Mouse (Mus musculus): ENCODE measurements around the gene Epb41l4b. TPM values are rescaled to one million over a fixed set of nuclear protein-coding genes. Genes with fewer than 3 reads are reported as not detected.

Gene Epb41l4b
- total and polyA plus RNA-seq, 3 experiments: 0.93 to 4.9 (median 2.0) TPM

- in situ Hi-C loops (cut with MboI; ENCODE audit: low pct_ligation_motif_present, low pct_unique_long_range_greater_than_20kb, low sequenced_read_pairs) (no loop called here), dilution Hi-C loops (cut with MboI; ENCODE audit: extremely low pct_ligation_motif_present, extremely low pct_unique_long_range_greater_than_20kb, low sequenced_read_pairs) (no loop called here)
- DNase-seq (ENCODE audit: extremely low read depth): no peak
- no peaks in the 10 kb centered on the region for H3K79me2 ChIP-seq (replicated peaks; ENCODE audit: control insufficient read depth, extremely low read depth, insufficient read depth, poor library complexity, severe bottlenecking)
- no peak for TF ChIP-seq NELFE (IDR thresholded peaks at IDR 0.05; ENCODE audit: low read depth, low read length)
- no peak for TF ChIP-seq ETS1 (conservative IDR thresholded peaks at IDR 0.05; ENCODE audit: low read depth, low read length)
- no peak for TF ChIP-seq CTCF (conservative IDR thresholded peaks at IDR 0.05 in 1 of 2, IDR thresholded peaks at IDR 0.05 in 1 of 2; ENCODE audit: low read depth in 2 of 2, low read length in 2 of 2)
- no peak for TF ChIP-seq GABPA (IDR thresholded peaks at IDR 0.05; ENCODE audit: insufficient replicate concordance, low read depth, low read length)
- no peak for TF ChIP-seq MAZ (IDR thresholded peaks at IDR 0.05; ENCODE audit: low read depth, low read length)
- TF ChIP-seq POLR2AphosphoS2 (IDR thresholded peaks at IDR 0.05; ENCODE audit: low read depth, low read length): no peak
- no peak for TF ChIP-seq SMC3 (IDR thresholded peaks at IDR 0.05; ENCODE audit: low read depth, low read length)
- no peak for TF ChIP-seq USF1 (IDR thresholded peaks at IDR 0.05; ENCODE audit: low read depth, low read length)
- no peak for TF ChIP-seq TBP (conservative IDR thresholded peaks at IDR 0.05; ENCODE audit: low read depth, low read length)
- no peak for TF ChIP-seq EP300 (IDR thresholded peaks at IDR 0.05; ENCODE audit: low read length)
- no peak for TF ChIP-seq ZC3H11A (IDR thresholded peaks at IDR 0.05; ENCODE audit: low read depth, low read length)
- no peak for TF ChIP-seq UBTF (IDR thresholded peaks at IDR 0.05; ENCODE audit: low read depth, low read length)
- no peak for TF ChIP-seq TCF12 (IDR thresholded peaks at IDR 0.05; ENCODE audit: low read depth, low read length)
- H3K4me2 ChIP-seq (ENCODE audit: insufficient read depth, low read depth, poor library complexity, severe bottlenecking): no peak overlapping the region
- H3K27ac ChIP-seq (ENCODE audit: insufficient read depth, low read depth): no peak overlapping the region
- no peak overlapping the region for H3K9ac ChIP-seq (ENCODE audit: insufficient read depth, low read depth)
- H3K4me1 ChIP-seq (ENCODE audit: control insufficient read depth in 1 of 2, insufficient read depth in 2 of 2): peaks cover 3 to 25% of the 10 kb centered on the region in 2 experiments; a peak in 2 of 4 replicates
- no peaks in the 10 kb centered on the region for H3K36me3 ChIP-seq (replicated peaks in 1 of 2; ENCODE audit: control insufficient read depth in 1 of 2, insufficient read depth in 1 of 2, low read length in 1 of 2)
- H3K9me3 ChIP-seq (replicated peaks; ENCODE audit: low read length): no peaks in the 10 kb centered on the region
- H3K4me3 ChIP-seq (replicated peaks in 1 of 3; ENCODE audit: low read depth in 2 of 3, low read length in 2 of 3, poor library complexity in 1 of 3): no peak overlapping the region
- no peaks in the 10 kb centered on the region for H3K27me3 ChIP-seq (replicated peaks)
These were observed 85.6 kb downstream of the Epb41l4b start for GRCm38 (mm10) chr4:57057637-57058036.

DNA sequence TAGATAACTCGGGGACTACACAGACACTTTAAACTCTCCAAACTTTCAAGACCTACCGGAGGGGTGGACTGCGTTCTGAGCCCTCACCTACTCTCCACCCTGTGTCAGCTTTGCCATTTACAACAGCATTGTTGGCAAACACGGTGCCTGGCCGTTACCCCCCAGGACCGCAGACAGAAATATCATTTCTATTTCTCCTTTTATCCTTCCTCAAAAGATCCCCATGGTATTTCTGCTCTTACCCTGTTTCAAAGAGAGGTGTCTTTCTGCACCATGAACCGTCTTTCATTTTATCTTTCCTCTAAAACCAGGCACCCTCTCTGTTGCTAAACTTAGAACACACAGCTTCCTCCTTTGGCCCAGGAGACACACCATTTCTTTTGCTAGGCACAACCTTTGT lies 87.6 kb downstream of the Epb41l4b start:
- TF ChIP-seq TCF12 (IDR thresholded peaks at IDR 0.05; ENCODE audit: low read depth, low read length) (no peak), ZKSCAN1 (IDR thresholded peaks at IDR 0.05; ENCODE audit: borderline replicate concordance, low read depth, low read length) (no peak), HCFC1 (IDR thresholded peaks at IDR 0.05; ENCODE audit: low read depth, low read length) (no peak)
- Histone ChIP-seq H3K4me2 (ENCODE audit: insufficient read depth, low read depth, poor library complexity, severe bottlenecking) (no peak overlapping the region), H3K27me3 (replicated peaks) (no peaks in the 10 kb centered on the region), H3K79me2 (replicated peaks; ENCODE audit: control insufficient read depth, extremely low read depth, insufficient read depth, poor library complexity, severe bottlenecking) (no peaks in the 10 kb centered on the region), H3K4me1 (ENCODE audit: control insufficient read depth in 1 of 2, insufficient read depth in 2 of 2) (peaks cover 3 to 25% of the 10 kb centered on the region in 2 experiments; a peak in 2 of 4 replicates), H3K27ac (ENCODE audit: insufficient read depth, low read depth) (no peak overlapping the region), H3K36me3 (replicated peaks in 1 of 2; ENCODE audit: control insufficient read depth in 1 of 2, insufficient read depth in 1 of 2, low read length in 1 of 2) (no peaks in the 10 kb centered on the region), H3K9ac (ENCODE audit: insufficient read depth, low read depth) (no peak overlapping the region), H3K9me3 (replicated peaks; ENCODE audit: low read length) (no peaks in the 10 kb centered on the region), H3K4me3 (replicated peaks in 1 of 3; ENCODE audit: low read depth in 2 of 3, low read length in 2 of 3, poor library complexity in 1 of 3) (no peak overlapping the region)
- dilution Hi-C loops (cut with MboI; ENCODE audit: extremely low pct_ligation_motif_present, extremely low pct_unique_long_range_greater_than_20kb, low sequenced_read_pairs): no loop called here
- peak; percentile 9 for DNase-seq (ENCODE audit: extremely low read depth)
- in situ Hi-C loops (cut with MboI; ENCODE audit: low pct_ligation_motif_present, low pct_unique_long_range_greater_than_20kb, low sequenced_read_pairs): no loop called here

Measured in CH12.LX (cell line).